Mouse (Mus musculus) cerebellum, adult 9-10 months (tissue): ENCODE data around the gene Runx2.

ENCODE experiments used
- DNase-seq: peaks from one replicate; pipeline ENCODE4 v3.0.0; 2022

Runx2 gene

DNA sequence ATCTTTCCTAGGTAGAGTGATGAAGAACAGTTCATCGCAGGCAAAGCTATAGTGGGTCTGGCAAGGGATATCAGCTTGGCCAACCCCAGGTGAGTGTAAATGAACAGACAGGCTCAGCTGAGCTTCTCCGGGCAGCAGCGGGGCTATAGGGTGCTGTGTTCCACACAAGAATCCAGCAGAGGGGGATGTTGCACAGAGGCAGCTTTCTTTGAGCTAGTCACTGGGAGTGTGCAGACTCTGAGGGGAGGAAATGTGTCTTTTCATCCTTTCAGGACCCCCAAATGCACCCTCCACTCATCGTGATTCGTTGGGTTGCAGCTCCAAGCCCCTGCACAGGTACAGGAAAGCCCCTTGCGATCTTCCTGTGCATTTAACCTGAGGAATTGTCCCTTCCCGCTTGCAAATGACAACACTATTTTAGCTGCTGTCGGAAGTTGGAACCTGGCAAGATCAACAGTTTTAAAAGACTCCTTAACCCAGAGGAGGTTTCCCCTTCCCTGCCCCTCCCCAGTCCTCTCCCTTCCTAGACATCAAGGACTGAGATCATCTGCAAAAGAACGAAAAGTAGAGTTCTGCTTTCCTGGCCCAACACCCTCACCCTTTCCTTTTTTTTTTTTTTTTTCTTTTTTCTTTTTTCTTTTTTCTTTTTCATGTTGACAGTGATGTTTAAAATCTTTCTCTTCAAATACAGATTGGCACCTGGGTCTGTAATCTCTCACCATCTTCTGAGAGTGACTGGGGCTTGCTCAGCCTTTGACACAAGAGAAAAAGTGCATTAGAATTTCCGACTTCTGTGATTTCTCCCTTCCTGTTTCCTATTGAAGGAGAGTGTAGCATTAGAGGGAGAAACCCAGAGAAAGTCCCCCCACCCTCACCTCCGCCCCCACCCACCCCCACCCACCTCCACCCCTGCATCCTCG, 358.7 kb downstream of the Runx2 start:
- peak; percentile 19 for DNase-seq

GRCm38 (mm10) chr17:44449915-44450471, 364.6 kb downstream of the Runx2 start:
- no peak for DNase-seq
